Mouse (Mus musculus) myocyte (in vitro differentiated cells): ENCODE results near the gene Map3k13. TPM values are rescaled to one million over a fixed set of nuclear protein-coding genes. Genes with fewer than 3 reads are reported as not detected.

Source experiments
- H3K27me3 ChIP-seq: one replicate; pipeline ENCODE4 v1.6.1; 2011; ENCODE audit not compliant: control insufficient read depth, insufficient read depth, insufficient read length
- H3K36me3 ChIP-seq: one replicate; pipeline ENCODE4 v1.6.1; 2011; ENCODE audit not compliant: control insufficient read depth, insufficient read depth
- H3K4me2 ChIP-seq: one replicate; pipeline ENCODE4 v1.6.1; 2011; ENCODE audit warnings: low read depth, control low read depth
- H3K4me3 ChIP-seq: one replicate; pipeline ENCODE4 v1.5.1; 2011; ENCODE audit warnings: mild to moderate bottlenecking, control low read depth, moderate library complexity
- H3K79me2 ChIP-seq: one replicate; pipeline ENCODE4 v1.6.1; 2011; ENCODE audit not compliant: control insufficient read depth, insufficient read depth
- H3ac ChIP-seq: one replicate; pipeline ENCODE4 v1.6.1; 2011; ENCODE audit not compliant: control insufficient read depth, insufficient read length
- CEBPB ChIP-seq: IDR thresholded peaks from 2 replicates; pipeline ENCODE4 v1.6.1; 2011; ENCODE audit warnings: mild to moderate bottlenecking, moderate library complexity; ENCODE audit not compliant: poor library complexity, insufficient read depth, severe bottlenecking
- E2F4 ChIP-seq: IDR thresholded peaks from one replicate; pipeline ENCODE4 v1.6.1; 2011; ENCODE audit warnings: mild to moderate bottlenecking, control low read depth, moderate library complexity; ENCODE audit not compliant: insufficient read depth
- MAX ChIP-seq: IDR thresholded peaks from one replicate; pipeline ENCODE4 v1.6.1; 2011; ENCODE audit warnings: low read depth, mild to moderate bottlenecking, control low read depth
- MYOD1 ChIP-seq, 3 experiments: IDR thresholded peaks; one replicate each; pipeline ENCODE4 v1.6.1; 2011; ENCODE audit warnings: control low read depth in 2 of 3, low read depth in 2 of 3, mild to moderate bottlenecking in 2 of 3, moderate library complexity in 1 of 3; ENCODE audit not compliant: insufficient read length in 2 of 3, control insufficient read depth in 1 of 3
- MYOG ChIP-seq, 3 experiments: IDR thresholded peaks; one replicate each; pipeline ENCODE4 v1.6.1; 2011; ENCODE audit warnings: control low read depth in 2 of 3, low read depth in 2 of 3, mild to moderate bottlenecking in 2 of 3; ENCODE audit not compliant: insufficient read length in 2 of 3, control insufficient read depth in 1 of 3, insufficient read depth in 1 of 3
- POLR2A ChIP-seq: IDR thresholded peaks from one replicate; pipeline ENCODE4 v1.6.1; 2011; ENCODE audit warnings: low read depth, mild to moderate bottlenecking, control low read depth, moderate library complexity; ENCODE audit not compliant: insufficient read length
- POLR2AphosphoS2 ChIP-seq: IDR thresholded peaks from one replicate; pipeline ENCODE4 v1.6.1; 2011; ENCODE audit warnings: low read depth, control low read depth; ENCODE audit not compliant: insufficient read length
- REST ChIP-seq: IDR thresholded peaks from one replicate; pipeline ENCODE4 v1.6.1; 2011; ENCODE audit warnings: mild to moderate bottlenecking, control low read depth, moderate library complexity; ENCODE audit not compliant: insufficient read depth, insufficient read length
- SRF ChIP-seq: IDR thresholded peaks from one replicate; pipeline ENCODE4 v1.6.1; 2011; ENCODE audit warnings: low read depth; ENCODE audit not compliant: control insufficient read depth, insufficient read length
- TCF12 ChIP-seq: IDR thresholded peaks from one replicate; pipeline ENCODE4 v1.6.1; 2011; ENCODE audit warnings: mild to moderate bottlenecking, control low read depth; ENCODE audit not compliant: poor library complexity, insufficient read depth, severe bottlenecking
- TCF3 ChIP-seq: IDR thresholded peaks from one replicate; pipeline ENCODE4 v1.6.1; 2011; ENCODE audit warnings: low read depth, control low read depth; ENCODE audit not compliant: insufficient read length
- USF1 ChIP-seq: IDR thresholded peaks from one replicate; pipeline ENCODE4 v1.6.1; 2011; ENCODE audit warnings: low read depth, mild to moderate bottlenecking, control low read depth, moderate library complexity
- polyA plus RNA-seq: library from polyadenylated mRNA; unstranded; fragments of >200 nt; fragmentation: generic; extraction: Trizol; gene quantifications from one replicate; pipeline ENCODE4 v1.2.1, GENCODE M21; 2012; ENCODE audit warnings: missing spikeins

Map3k13 gene
- polyA plus RNA-seq, 1 experiment = 0.31 TPM

GRCm38 (mm10) chr16:21854589-21855284, 60.6 kb downstream of the Map3k13 start:
- H3K4me3 ChIP-seq = no peak overlapping the region
- no peak for TF ChIP-seq TCF12
- TF ChIP-seq TCF3 = no peak
- no peaks in the 10 kb centered on the region for H3K79me2 ChIP-seq
- H3K27me3 ChIP-seq = no peaks in the 10 kb centered on the region
- no peaks in the 10 kb centered on the region for H3K36me3 ChIP-seq
- no peak overlapping the region for H3K4me2 ChIP-seq
- no peak overlapping the region for H3ac ChIP-seq

DNA sequence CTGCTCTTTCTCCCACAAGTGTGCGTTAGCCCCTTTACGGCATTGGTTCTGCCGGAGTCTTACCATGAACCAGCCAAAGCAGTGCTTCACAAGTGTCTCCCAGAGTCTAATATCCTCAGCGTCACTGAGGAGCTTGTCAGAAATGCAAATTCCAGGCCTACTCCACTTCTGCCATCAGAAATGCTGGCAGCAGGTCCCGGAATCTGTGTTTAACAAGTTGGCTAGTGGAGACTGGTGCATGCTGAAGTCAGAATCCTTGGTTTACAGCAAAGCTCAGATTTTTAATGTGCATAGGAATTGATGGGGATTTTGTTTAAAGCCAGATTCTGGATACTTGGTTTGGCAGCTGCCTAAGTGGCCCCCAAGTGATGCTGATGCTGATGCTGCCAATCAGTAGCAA, 62.0 kb downstream of the Map3k13 start:
- Histone ChIP-seq H3K79me2 (no peaks in the 10 kb centered on the region), H3K36me3 (no peaks in the 10 kb centered on the region), H3K4me2 (no peak overlapping the region), H3K27me3 (no peaks in the 10 kb centered on the region), H3ac (no peak overlapping the region), H3K4me3 (no peak overlapping the region)
- TF ChIP-seq MAX = no peak
- TF ChIP-seq TCF3 = no peak
- no peak for TF ChIP-seq POLR2AphosphoS2
- TF ChIP-seq MYOD1 (IDR thresholded peaks at IDR 0.05; ENCODE audit: control insufficient read depth in 1 of 3, insufficient read length in 2 of 3, low read depth in 2 of 3) = no peak
- no peak for TF ChIP-seq MYOG (IDR thresholded peaks at IDR 0.05; ENCODE audit: control insufficient read depth in 1 of 3, insufficient read depth in 1 of 3, insufficient read length in 2 of 3, low read depth in 2 of 3)
- TF ChIP-seq TCF12 = no peak
- no peak for TF ChIP-seq CEBPB
- TF ChIP-seq REST = no peak
- no peak for TF ChIP-seq POLR2A
- TF ChIP-seq USF1 = no peak
- TF ChIP-seq E2F4 = no peak
- no peak for TF ChIP-seq SRF

- TF ChIP-seq SRF (no peak), USF1 (no peak), E2F4 (no peak), MYOG (IDR thresholded peaks at IDR 0.05; ENCODE audit: control insufficient read depth in 1 of 3, insufficient read depth in 1 of 3, insufficient read length in 2 of 3, low read depth in 2 of 3) (no peak), POLR2AphosphoS2 (no peak), POLR2A (no peak), MAX (no peak), REST (no peak), TCF12 (no peak)
- H3K4me2 ChIP-seq = no peak overlapping the region
- H3ac ChIP-seq = no peak overlapping the region
Measured at GRCm38 (mm10) chr16:21857126-21857644, 63.0 kb downstream of the Map3k13 start.

GRCm38 (mm10) chr16:21858163-21858562, 64.0 kb downstream of the Map3k13 start:
- TF ChIP-seq E2F4 (no peak), TCF3 (no peak), POLR2AphosphoS2 (no peak), MYOD1 (IDR thresholded peaks at IDR 0.05; ENCODE audit: control insufficient read depth in 1 of 3, insufficient read length in 2 of 3, low read depth in 2 of 3) (no peak), USF1 (no peak), CEBPB (no peak), REST (no peak), POLR2A (no peak), MAX (no peak), SRF (no peak), MYOG (IDR thresholded peaks at IDR 0.05; ENCODE audit: control insufficient read depth in 1 of 3, insufficient read depth in 1 of 3, insufficient read length in 2 of 3, low read depth in 2 of 3) (no peak), TCF12 (no peak)
- no peaks in the 10 kb centered on the region for H3K79me2 ChIP-seq
- H3ac ChIP-seq = no peak overlapping the region
- H3K4me2 ChIP-seq = no peak overlapping the region
- H3K4me3 ChIP-seq = no peak overlapping the region
- H3K27me3 ChIP-seq = no peaks in the 10 kb centered on the region
- H3K36me3 ChIP-seq = no peaks in the 10 kb centered on the region

More at GRCm38 (mm10) chr16:21857126-21857644, 63.0 kb downstream of the Map3k13 start:
- Histone ChIP-seq H3K27me3 (no peaks in the 10 kb centered on the region), H3K79me2 (no peaks in the 10 kb centered on the region), H3K4me3 (no peak overlapping the region), H3K36me3 (no peaks in the 10 kb centered on the region)

DNA sequence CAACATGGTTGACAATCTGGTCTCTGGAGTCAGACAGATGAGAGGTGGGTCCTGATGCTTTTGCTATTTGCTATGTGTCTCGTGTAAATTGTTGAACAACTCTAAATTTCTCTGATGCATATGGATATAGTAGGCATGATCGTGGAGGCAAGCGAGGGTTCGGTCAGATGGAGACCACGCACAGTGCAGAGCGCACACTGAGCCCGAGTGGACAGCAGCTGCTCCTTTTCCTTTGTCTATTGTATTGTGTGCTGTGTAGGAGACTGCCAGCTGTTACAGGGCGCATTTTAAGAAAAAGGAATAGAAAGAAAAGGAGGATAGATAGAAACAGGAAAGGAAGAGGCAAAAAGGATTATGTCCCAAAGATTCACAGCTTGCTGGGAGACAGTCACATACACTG, 64.7 kb downstream of the Map3k13 start:
- TF ChIP-seq MYOG (IDR thresholded peaks at IDR 0.05; ENCODE audit: control insufficient read depth in 1 of 3, insufficient read depth in 1 of 3, insufficient read length in 2 of 3, low read depth in 2 of 3) (peak in 1 of 3 experiments; percentile 63), MYOD1 (IDR thresholded peaks at IDR 0.05; ENCODE audit: control insufficient read depth in 1 of 3, insufficient read length in 2 of 3, low read depth in 2 of 3) (peak in 1 of 3 experiments; percentile 39), TCF3 (no peak)
- no peak overlapping the region for H3K4me3 ChIP-seq
- no peak overlapping the region for H3ac ChIP-seq
- no peak overlapping the region for H3K4me2 ChIP-seq
- H3K36me3 ChIP-seq = no peaks in the 10 kb centered on the region
- no peaks in the 10 kb centered on the region for H3K79me2 ChIP-seq
- H3K27me3 ChIP-seq = no peaks in the 10 kb centered on the region
